In genomic region chr11:99491040-99491439, GRCm38 (mm10) we compare ENCODE assay signal across 41 mouse cellular contexts. TPM values are rescaled to one million over a fixed set of nuclear protein-coding genes. Genes with fewer than 3 reads are reported as not detected.
DNase-seq lines count a peak whose midpoint lies in the region; ATAC-seq and TF ChIP-seq lines count a peak whose summit lies in the region.
"Had no signal": no experiment of that assay in that cellular context is flagged by ENCODE, and none has a peak within 500 bp of the region (broad histone marks: within the 10 kb centered on the region; RNA-seq: fewer than 3 reads in every experiment).

No protein-coding gene starts in this region.

- H3K4me1 ChIP-seq in liver, adult 2 months (ENCODE audit: control insufficient read depth, insufficient read depth, low read length), result peaks cover 27% of the 10 kb centered on the region
- peaks cover 2% of the 10 kb centered on the region; the same call in 1 of the 2 replicates for H3K4me1 ChIP-seq in liver, embryonic 11.5 days (replicated peaks; ENCODE audit: control insufficient read depth, insufficient read depth, low read length)
- peaks cover 16% of the 10 kb centered on the region for H3K4me1 ChIP-seq in lung, embryonic 15.5 days
- H3K4me1 ChIP-seq in stomach, embryonic 15.5 days, result peaks cover 15% of the 10 kb centered on the region
- H3K4me1 ChIP-seq: embryonic facial prominence, embryonic 13.5 days; limb, embryonic 12.5 days had no signal

- no peaks in the 10 kb centered on the region for H3K36me3 ChIP-seq in liver, adult 2 months (ENCODE audit: control insufficient read depth, insufficient read depth, low read length)
- no peaks in the 10 kb centered on the region for H3K36me3 ChIP-seq in liver, embryonic 11.5 days (ENCODE audit: control insufficient read depth, insufficient read depth, low read length)
- no peaks in the 10 kb centered on the region for H3K36me3 ChIP-seq in lung, embryonic 15.5 days
- no peaks in the 10 kb centered on the region for H3K36me3 ChIP-seq in stomach, embryonic 15.5 days
- H3K36me3 ChIP-seq: embryonic facial prominence, embryonic 13.5 days; forebrain, embryonic 12.5 days; heart, embryonic 12.5 days; limb, embryonic 12.5 days; midbrain, embryonic 10.5 days had no signal

- no peak for ATAC-seq in liver, embryonic 11.5 days (replicated peaks; ENCODE audit: low FRiP score)
- no peak for ATAC-seq in lung, embryonic 15.5 days (ENCODE audit: borderline replicate concordance, extremely low read depth, low FRiP score, low TSS enrichment)
- ATAC-seq in stomach, embryonic 15.5 days (ENCODE audit: insufficient read depth, low FRiP score, low read depth), result no peak
- ATAC-seq: forebrain, postnatal 0 days; midbrain, embryonic 16.5 days; Patski had no signal

- 14% methylated on average over 8 of the region's 8 CpGs for WGBS in liver, adult 2 months
- WGBS in liver, embryonic 11.5 days, result 77% methylated on average over 8 of the region's 8 CpGs
- WGBS in lung, embryonic 15.5 days, result 56% methylated on average over 8 of the region's 8 CpGs
- 66% methylated on average over 8 of the region's 8 CpGs for WGBS in stomach, embryonic 15.5 days

- no peak for TF ChIP-seq CTCF in liver, adult 2 months (IDR thresholded peaks at IDR 0.05; ENCODE audit: low read depth, low read length)

- no peaks in the 10 kb centered on the region for H3K9me3 ChIP-seq in liver, embryonic 11.5 days (ENCODE audit: control insufficient read depth, low read length)
- H3K9me3 ChIP-seq in lung, embryonic 15.5 days, result no peaks in the 10 kb centered on the region
- H3K9me3 ChIP-seq in stomach, embryonic 15.5 days, result no peaks in the 10 kb centered on the region
- H3K9me3 ChIP-seq: embryonic facial prominence, embryonic 13.5 days; forebrain, embryonic 12.5 days; heart, embryonic 12.5 days; limb, embryonic 12.5 days; midbrain, embryonic 10.5 days had no signal

- no peak overlapping the region for H3K9ac ChIP-seq in liver, adult 2 months (ENCODE audit: low read depth, low read length)
- no peak overlapping the region for H3K9ac ChIP-seq in liver, embryonic 11.5 days (ENCODE audit: low read depth, low read length)
- H3K9ac ChIP-seq in lung, embryonic 15.5 days, result no peak overlapping the region
- no peak overlapping the region for H3K9ac ChIP-seq in stomach, embryonic 15.5 days
- H3K9ac ChIP-seq: embryonic facial prominence, embryonic 13.5 days; forebrain, embryonic 12.5 days; forebrain, postnatal 0 days; heart, embryonic 12.5 days; hindbrain, embryonic 14.5 days; limb, embryonic 12.5 days; liver, embryonic 14.5 days had no signal

- peak; percentile 11 for DNase-seq in adrenal gland, postnatal 10 days
- no peak for DNase-seq in adrenal gland, postnatal 25 days
- DNase-seq in liver, adult 2 months (ENCODE audit: extremely low read depth, low read depth, low spot score), result peak; percentile 80
- no peak for DNase-seq in liver, embryonic 11.5 days (ENCODE audit: low spot score)
- DNase-seq in lung, postnatal 14 days, result no peak
- DNase-seq in thymus, postnatal 4 days, result no peak
- DNase-seq: adrenal gland, postnatal 14 days; cerebellum, adult 11-12 months; cerebellum, adult 9-11 months; embryo, embryonic 11 days; forebrain, postnatal 0 days; heart, adult 2 months; kidney, postnatal 14 days; right cerebral cortex, postnatal 25 days; spleen, adult 18-20 months had no signal

- H3K79me2 ChIP-seq in liver, adult 2 months (ENCODE audit: control insufficient read depth, insufficient read depth, low read length), result no peaks in the 10 kb centered on the region

- no peak for TF ChIP-seq POLR2A in liver, adult 2 months (IDR thresholded peaks at IDR 0.05; ENCODE audit: extremely low read depth, insufficient read depth, low read length)

- H3K4me3 ChIP-seq in liver, adult 2 months (ENCODE audit: insufficient read depth, low read depth, low read length), result no peak overlapping the region
- H3K4me3 ChIP-seq in liver, embryonic 11.5 days (ENCODE audit: low read depth, low read length), result no peak overlapping the region
- H3K4me3 ChIP-seq in lung, embryonic 15.5 days, result no peak overlapping the region
- H3K4me3 ChIP-seq in stomach, embryonic 15.5 days (replicated peaks), result peak overlapping the region; percentile 7; the same call in 1 of the 2 replicates
- H3K4me3 ChIP-seq: embryonic facial prominence, embryonic 13.5 days; erythroblast, embryonic 14.5 days; forebrain, embryonic 12.5 days; heart, adult 2 months; heart, embryonic 12.5 days; left cerebral cortex, adult 2 months; limb, embryonic 12.5 days; midbrain, embryonic 10.5 days had no signal

- no peak overlapping the region for H3K27ac ChIP-seq in liver, adult 2 months (replicated peaks; ENCODE audit: insufficient read depth, low read depth, low read length)
- H3K27ac ChIP-seq in liver, embryonic 11.5 days (ENCODE audit: low read depth, low read length), result no peak overlapping the region
- peak overlapping the region; percentile 88 for H3K27ac ChIP-seq in lung, embryonic 15.5 days
- H3K27ac ChIP-seq in stomach, embryonic 15.5 days, result peak overlapping the region; percentile 57
- H3K27ac ChIP-seq: embryonic facial prominence, embryonic 13.5 days; forebrain, embryonic 12.5 days; heart, adult 2 months; hindbrain, embryonic 14.5 days; left cerebral cortex, adult 2 months; limb, embryonic 12.5 days; liver, embryonic 14.5 days; midbrain, embryonic 10.5 days had no signal

- no peak overlapping the region for H3K4me2 ChIP-seq in liver, embryonic 11.5 days
- no peak overlapping the region for H3K4me2 ChIP-seq in lung, embryonic 15.5 days
- H3K4me2 ChIP-seq in stomach, embryonic 15.5 days, result peak overlapping the region; percentile 5; the same call in 1 of the 2 replicates
- H3K4me2 ChIP-seq: embryonic facial prominence, embryonic 13.5 days; forebrain, embryonic 12.5 days; heart, embryonic 12.5 days; hindbrain, embryonic 14.5 days; limb, embryonic 12.5 days had no signal

- 0 out of 2 replicates have a peak, but pooled peaks cover 2% of the 10 kb centered on the region for H3K27me3 ChIP-seq in liver, adult 2 months (ENCODE audit: control insufficient read depth, insufficient read depth, low read length)
- no peaks in the 10 kb centered on the region for H3K27me3 ChIP-seq in liver, embryonic 11.5 days (replicated peaks; ENCODE audit: control insufficient read depth, insufficient read depth, low read length)
- H3K27me3 ChIP-seq in lung, embryonic 15.5 days, result no peaks in the 10 kb centered on the region
- no peaks in the 10 kb centered on the region for H3K27me3 ChIP-seq in stomach, embryonic 15.5 days (replicated peaks)
- H3K27me3 ChIP-seq: embryonic facial prominence, embryonic 13.5 days; forebrain, embryonic 12.5 days; limb, embryonic 12.5 days; Patski had no signal

RNA-seq across cellular contexts. Expression of gene Krt23, which starts 1.9 kb away (rescaled TPM):
- total RNA-seq in adrenal gland, postnatal 10 days (2021), result 10 to 100 TPM in 1 of 2 experiments, 1 to 10 TPM in 1; 4.4 to 12.8 TPM
- total RNA-seq in adrenal gland, postnatal 25 days (2021), result not detected in 2 replicates
- total RNA-seq in liver, adult 2 months (2014; rRNA removed), result 4.0 and 6.4 TPM in 2 replicates
- polyA plus RNA-seq in liver, adult 2 months (2012; rRNA removed), result 1.4 and 1.7 TPM in 2 replicates
- 0.38 TPM in 2 replicates for polyA plus RNA-seq in liver, embryonic 11.5 days (2014; fragmentation: Nextera tagmentation; extraction: Ambion mirVana)
- polyA plus RNA-seq in lung, embryonic 15.5 days (2015; fragmentation: Nextera tagmentation; extraction: Ambion mirVana), result 3.9 and 5.1 TPM in 2 replicates
- polyA plus RNA-seq in stomach, embryonic 15.5 days (2015; fragmentation: Nextera tagmentation; extraction: Ambion mirVana), result 33.1 and 41.9 TPM in 2 replicates
- total RNA-seq: forebrain, postnatal 0 days; gastrocnemius, adult 8-10 months; heart, adult 2 months; hematopoietic stem cell, adult 5-6 weeks; layer of hippocampus, adult 18-20 months; layer of hippocampus, postnatal 14 days; left cerebral cortex, adult 2 months; left cerebral cortex, postnatal 25 days; megakaryocyte progenitor cell, adult 5-6 weeks; MEL had no signal
- polyA plus RNA-seq: C2C12; erythroblast, embryonic 14.5 days; midbrain, embryonic 10.5 days; neural tube, embryonic 11.5 days had no signal

RNA-seq across cellular contexts. Expression of gene Krt39, which starts 30.1 kb away (rescaled TPM):
- total RNA-seq in adrenal gland, postnatal 10 days (2021), result not detected
- not detected in 2 replicates for total RNA-seq in adrenal gland, postnatal 25 days (2021)
- not detected in 2 replicates for total RNA-seq in liver, adult 2 months (2014; rRNA removed)
- not detected in 2 replicates for polyA plus RNA-seq in liver, adult 2 months (2012; rRNA removed)
- not detected in 2 replicates for polyA plus RNA-seq in liver, embryonic 11.5 days (2014; fragmentation: Nextera tagmentation; extraction: Ambion mirVana)
- polyA plus RNA-seq in lung, embryonic 15.5 days (2015; fragmentation: Nextera tagmentation; extraction: Ambion mirVana), result not detected in 2 replicates
- polyA plus RNA-seq in stomach, embryonic 15.5 days (2015; fragmentation: Nextera tagmentation; extraction: Ambion mirVana), result not detected in 2 replicates
- total RNA-seq: adrenal gland, postnatal 14 days; forebrain, postnatal 0 days; gastrocnemius, adult 8-10 months; gastrocnemius, postnatal 4 days; heart, adult 2 months; hematopoietic stem cell, adult 5-6 weeks; layer of hippocampus, adult 18-20 months; layer of hippocampus, postnatal 14 days; left cerebral cortex, adult 2 months; left cerebral cortex, postnatal 25 days; megakaryocyte progenitor cell, adult 5-6 weeks; MEL; neutrophil, adult 5-6 weeks had no signal
- polyA plus RNA-seq: C2C12; embryonic facial prominence, embryonic 13.5 days; erythroblast, embryonic 14.5 days; forebrain, embryonic 12.5 days; forebrain, postnatal 0 days; heart, adult 2 months; heart, embryonic 12.5 days; heart, postnatal 0 days; hindbrain, embryonic 14.5 days; kidney, adult 2 months; limb, embryonic 12.5 days; liver, embryonic 14.5 days; midbrain, embryonic 10.5 days; midbrain, embryonic 16.5 days; neural tube, embryonic 11.5 days had no signal

RNA-seq across cellular contexts. Expression of gene Krt40, which starts 51.9 kb away (rescaled TPM):
- total RNA-seq in adrenal gland, postnatal 10 days (2021), result not detected
- total RNA-seq in adrenal gland, postnatal 25 days (2021), result not detected in 2 replicates
- total RNA-seq in liver, adult 2 months (2014; rRNA removed), result not detected in 2 replicates
- not detected in 2 replicates for polyA plus RNA-seq in liver, adult 2 months (2012; rRNA removed)
- polyA plus RNA-seq in liver, embryonic 11.5 days (2014; fragmentation: Nextera tagmentation; extraction: Ambion mirVana), result 0.21 TPM in 1 of 2 replicates, not detected in the other
- polyA plus RNA-seq in lung, embryonic 15.5 days (2015; fragmentation: Nextera tagmentation; extraction: Ambion mirVana), result not detected in 2 replicates
- not detected in 2 replicates for polyA plus RNA-seq in stomach, embryonic 15.5 days (2015; fragmentation: Nextera tagmentation; extraction: Ambion mirVana)
- total RNA-seq: adrenal gland, postnatal 14 days; forebrain, postnatal 0 days; gastrocnemius, adult 8-10 months; gastrocnemius, postnatal 4 days; heart, adult 2 months; hematopoietic stem cell, adult 5-6 weeks; layer of hippocampus, adult 18-20 months; layer of hippocampus, postnatal 14 days; left cerebral cortex, adult 2 months; left cerebral cortex, postnatal 25 days; megakaryocyte progenitor cell, adult 5-6 weeks; MEL; neutrophil, adult 5-6 weeks had no signal
- polyA plus RNA-seq: C2C12; embryonic facial prominence, embryonic 13.5 days; erythroblast, embryonic 14.5 days; forebrain, embryonic 12.5 days; forebrain, postnatal 0 days; heart, adult 2 months; heart, embryonic 12.5 days; heart, postnatal 0 days; hindbrain, embryonic 14.5 days; kidney, adult 2 months; limb, embryonic 12.5 days; liver, embryonic 14.5 days; midbrain, embryonic 10.5 days; midbrain, embryonic 16.5 days; neural tube, embryonic 11.5 days; Patski had no signal

RNA-seq across cellular contexts. Expression of gene Krt20, which starts 53.1 kb away (rescaled TPM):
- 1 to 10 TPM; 1.8 to 2.3 TPM for total RNA-seq in adrenal gland, postnatal 10 days (2021)
- 0.15 TPM in 1 of 2 replicates, not detected in the other for total RNA-seq in adrenal gland, postnatal 25 days (2021)
- 0.09 TPM in 1 of 2 replicates, not detected in the other for total RNA-seq in liver, adult 2 months (2014; rRNA removed)
- polyA plus RNA-seq in liver, adult 2 months (2012; rRNA removed), result 0.04 and 0.15 TPM in 2 replicates
- 32.1 and 34.1 TPM in 2 replicates for polyA plus RNA-seq in liver, embryonic 11.5 days (2014; fragmentation: Nextera tagmentation; extraction: Ambion mirVana)
- polyA plus RNA-seq in lung, embryonic 15.5 days (2015; fragmentation: Nextera tagmentation; extraction: Ambion mirVana), result 0.29 and 0.39 TPM in 2 replicates
- 17.1 and 19.7 TPM in 2 replicates for polyA plus RNA-seq in stomach, embryonic 15.5 days (2015; fragmentation: Nextera tagmentation; extraction: Ambion mirVana)
- total RNA-seq: forebrain, postnatal 0 days; heart, adult 2 months; hematopoietic stem cell, adult 5-6 weeks; layer of hippocampus, adult 18-20 months; layer of hippocampus, postnatal 14 days; left cerebral cortex, adult 2 months; left cerebral cortex, postnatal 25 days; megakaryocyte progenitor cell, adult 5-6 weeks; MEL; neutrophil, adult 5-6 weeks had no signal
- polyA plus RNA-seq: C2C12; erythroblast, embryonic 14.5 days; hindbrain, embryonic 14.5 days; Patski had no signal

RNA-seq across cellular contexts. Expression of gene Krtap3-3, which starts 59.6 kb away (rescaled TPM):
- total RNA-seq in adrenal gland, postnatal 10 days (2021), result not detected
- not detected in 2 replicates for total RNA-seq in adrenal gland, postnatal 25 days (2021)
- not detected in 2 replicates for total RNA-seq in liver, adult 2 months (2014; rRNA removed)
- polyA plus RNA-seq in liver, adult 2 months (2012; rRNA removed), result not detected in 2 replicates
- polyA plus RNA-seq in liver, embryonic 11.5 days (2014; fragmentation: Nextera tagmentation; extraction: Ambion mirVana), result not detected in 2 replicates
- polyA plus RNA-seq in lung, embryonic 15.5 days (2015; fragmentation: Nextera tagmentation; extraction: Ambion mirVana), result not detected in 2 replicates
- polyA plus RNA-seq in stomach, embryonic 15.5 days (2015; fragmentation: Nextera tagmentation; extraction: Ambion mirVana), result not detected in 2 replicates
- total RNA-seq: adrenal gland, postnatal 14 days; forebrain, postnatal 0 days; gastrocnemius, adult 8-10 months; gastrocnemius, postnatal 4 days; heart, adult 2 months; hematopoietic stem cell, adult 5-6 weeks; layer of hippocampus, adult 18-20 months; layer of hippocampus, postnatal 14 days; left cerebral cortex, adult 2 months; left cerebral cortex, postnatal 25 days; megakaryocyte progenitor cell, adult 5-6 weeks; MEL; neutrophil, adult 5-6 weeks had no signal
- polyA plus RNA-seq: C2C12; embryonic facial prominence, embryonic 13.5 days; erythroblast, embryonic 14.5 days; forebrain, embryonic 12.5 days; forebrain, postnatal 0 days; heart, adult 2 months; heart, embryonic 12.5 days; heart, postnatal 0 days; hindbrain, embryonic 14.5 days; kidney, adult 2 months; limb, embryonic 12.5 days; liver, embryonic 14.5 days; midbrain, embryonic 10.5 days; midbrain, embryonic 16.5 days; neural tube, embryonic 11.5 days; Patski had no signal

Comparison
In these comparisons a context has a peak if more than half of its experiments do, and no peak if none do; other contexts are left out.
1. DNase-seq: peak in adrenal gland, postnatal 10 days (single experiment) and liver, adult 2 months (single experiment); none in adrenal gland, postnatal 25 days (single experiment), liver, embryonic 11.5 days (single experiment), lung, postnatal 14 days (single experiment) and thymus, postnatal 4 days (single experiment).
2. H3K27ac ChIP-seq: peak in lung, embryonic 15.5 days (single experiment) and stomach, embryonic 15.5 days (single experiment); none in liver, adult 2 months (single experiment) and liver, embryonic 11.5 days (single experiment).